Mouse (Mus musculus): ENCODE data around the gene Zfp536. TPM values are rescaled to one million over a fixed set of nuclear protein-coding genes. Genes with fewer than 3 reads are reported as not detected.

Gene Zfp536
- polyA plus RNA-seq, 1 experiment from 2014 or later, result 14.9 TPM

DNA sequence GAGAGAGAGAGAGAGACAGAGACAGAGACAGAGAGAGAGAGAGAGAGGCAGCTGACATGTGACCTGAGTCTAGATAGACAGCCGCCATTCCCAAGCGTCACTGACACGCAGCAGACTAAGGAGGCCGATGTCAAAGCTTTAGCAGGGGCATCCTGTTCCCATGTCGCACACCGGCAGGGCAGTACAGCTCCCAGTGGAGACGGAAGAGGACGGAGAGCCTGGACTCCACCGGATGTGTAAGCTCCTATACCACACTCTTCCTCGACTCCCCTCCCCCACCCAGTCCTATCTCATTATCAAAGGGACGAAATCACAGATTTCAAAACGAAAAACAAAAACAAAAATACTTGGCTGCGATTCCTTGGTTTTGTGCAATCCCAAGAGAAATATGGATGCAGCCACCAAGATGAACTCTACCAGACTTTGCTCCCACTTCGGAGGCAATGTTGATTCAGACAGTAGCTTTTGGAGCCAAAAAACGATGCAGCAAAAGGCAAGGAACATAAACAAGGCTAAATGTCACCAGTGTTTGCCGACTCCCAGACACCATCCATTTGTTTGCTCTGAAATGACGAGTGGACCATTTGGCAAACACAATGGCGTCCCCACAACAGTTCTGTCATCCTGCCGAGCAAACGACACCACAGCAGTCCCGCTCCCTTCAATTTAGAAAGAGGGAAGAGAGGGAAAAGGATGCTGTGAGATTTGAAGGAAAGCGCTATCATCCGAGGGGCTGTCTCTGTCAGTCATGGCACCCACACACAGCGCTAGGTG is 299.9 kb downstream of the Zfp536 start:
- WGBS, result 58% methylated on average over 24 of the region's 24 CpGs
- Histone ChIP-seq H3K27ac (ENCODE audit: low read length) (0 out of 2 replicates have a peak overlapping the region, but pooled peaks have one; percentile 9), H3K27me3 (ENCODE audit: control insufficient read depth, insufficient read depth, low read length) (no peaks in the 10 kb centered on the region), H3K9ac (ENCODE audit: low read length) (no peak overlapping the region), H3K36me3 (ENCODE audit: control insufficient read depth, insufficient read depth, low read length) (no peaks in the 10 kb centered on the region), H3K4me3 (replicated peaks; ENCODE audit: low read length) (no peak overlapping the region), H3K4me1 (ENCODE audit: control insufficient read depth, insufficient read depth, low read length) (no peaks in the 10 kb centered on the region), H3K9me3 (replicated peaks; ENCODE audit: control insufficient read depth, low read length) (no peaks in the 10 kb centered on the region), H3K4me2 (ENCODE audit: low read depth, low read length) (no peak overlapping the region)
- ATAC-seq (ENCODE audit: insufficient read depth, low FRiP score), result no peak

DNA sequence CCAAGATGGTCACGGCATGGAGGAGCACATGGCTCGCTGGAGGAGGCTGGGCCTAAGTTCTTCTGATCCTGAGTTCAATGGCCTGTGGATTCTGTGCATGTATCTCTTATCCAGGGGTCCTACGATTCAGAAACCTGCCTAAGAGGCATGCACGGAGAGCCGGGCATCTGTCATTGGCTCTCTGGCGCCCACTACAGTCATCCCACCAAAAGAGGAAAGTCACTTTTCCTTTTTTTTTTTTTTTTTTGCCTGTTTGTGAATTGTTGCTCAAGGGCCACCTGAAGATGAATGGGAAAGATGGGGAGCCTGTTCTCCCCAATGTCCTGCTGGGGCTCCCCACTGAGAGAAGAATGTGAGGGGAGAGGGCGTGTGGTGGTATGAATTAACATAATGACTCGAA is 301.7 kb downstream of the Zfp536 start:
- 56% methylated on average over 8 of the region's 8 CpGs for WGBS
- Histone ChIP-seq H3K9me3 (replicated peaks; ENCODE audit: control insufficient read depth, low read length) (no peaks in the 10 kb centered on the region), H3K4me3 (replicated peaks; ENCODE audit: low read length) (no peak overlapping the region), H3K36me3 (ENCODE audit: control insufficient read depth, insufficient read depth, low read length) (no peaks in the 10 kb centered on the region), H3K27ac (ENCODE audit: low read length) (no peak overlapping the region), H3K4me2 (ENCODE audit: low read depth, low read length) (no peak overlapping the region), H3K27me3 (ENCODE audit: control insufficient read depth, insufficient read depth, low read length) (no peaks in the 10 kb centered on the region), H3K4me1 (ENCODE audit: control insufficient read depth, insufficient read depth, low read length) (no peaks in the 10 kb centered on the region), H3K9ac (ENCODE audit: low read length) (no peak overlapping the region)
- ATAC-seq (ENCODE audit: insufficient read depth, low FRiP score), result no peak

DNA sequence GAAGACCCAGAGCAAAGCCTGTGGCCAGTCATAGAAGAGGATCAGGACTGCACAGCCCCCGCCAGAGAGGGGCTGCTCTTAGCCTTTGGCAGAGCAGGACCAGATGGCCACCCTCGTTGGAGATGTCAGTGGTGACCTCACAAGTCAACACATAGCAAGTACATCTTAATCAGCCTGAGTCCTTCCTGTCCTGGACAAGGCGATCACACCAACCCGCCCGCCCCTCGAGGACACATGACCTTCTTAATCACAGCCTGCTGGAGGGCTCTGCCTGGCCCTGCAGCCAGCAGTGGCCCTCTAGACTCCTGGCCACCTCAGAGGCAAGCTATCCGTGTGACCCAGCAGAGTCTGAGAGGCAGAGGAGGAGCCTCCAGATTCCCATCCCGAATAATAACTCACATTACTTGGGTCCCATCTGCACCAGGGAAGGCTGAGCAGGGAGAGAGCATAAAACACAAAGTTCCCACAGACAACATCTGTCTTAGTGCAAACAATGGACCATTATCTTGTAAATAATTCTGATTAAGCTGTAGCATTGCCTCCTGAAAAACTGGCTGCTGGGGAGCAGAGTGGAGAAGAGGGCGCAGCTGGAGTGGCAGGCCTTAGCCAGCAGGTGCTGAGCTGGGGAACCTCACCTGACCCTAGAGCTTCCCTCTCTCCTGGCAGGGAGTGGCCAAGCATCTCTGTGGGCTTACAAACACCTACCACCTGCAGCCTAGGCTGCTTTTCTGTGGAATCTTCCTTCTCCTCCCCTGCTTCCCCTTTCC is 306.8 kb downstream of the Zfp536 start:
- Histone ChIP-seq H3K36me3 (ENCODE audit: control insufficient read depth, insufficient read depth, low read length) (no peaks in the 10 kb centered on the region), H3K9ac (ENCODE audit: low read length) (no peak overlapping the region), H3K4me3 (replicated peaks; ENCODE audit: low read length) (no peak overlapping the region), H3K27ac (ENCODE audit: low read length) (no peak overlapping the region), H3K4me2 (ENCODE audit: low read depth, low read length) (no peak overlapping the region), H3K27me3 (ENCODE audit: control insufficient read depth, insufficient read depth, low read length) (no peaks in the 10 kb centered on the region), H3K9me3 (replicated peaks; ENCODE audit: control insufficient read depth, low read length) (no peaks in the 10 kb centered on the region), H3K4me1 (ENCODE audit: control insufficient read depth, insufficient read depth, low read length) (no peaks in the 10 kb centered on the region)
- 39% methylated on average over 9 of the region's 9 CpGs for WGBS
- peak; percentile 16; the same call in 1 of the 2 replicates for ATAC-seq (ENCODE audit: insufficient read depth, low FRiP score)

DNA sequence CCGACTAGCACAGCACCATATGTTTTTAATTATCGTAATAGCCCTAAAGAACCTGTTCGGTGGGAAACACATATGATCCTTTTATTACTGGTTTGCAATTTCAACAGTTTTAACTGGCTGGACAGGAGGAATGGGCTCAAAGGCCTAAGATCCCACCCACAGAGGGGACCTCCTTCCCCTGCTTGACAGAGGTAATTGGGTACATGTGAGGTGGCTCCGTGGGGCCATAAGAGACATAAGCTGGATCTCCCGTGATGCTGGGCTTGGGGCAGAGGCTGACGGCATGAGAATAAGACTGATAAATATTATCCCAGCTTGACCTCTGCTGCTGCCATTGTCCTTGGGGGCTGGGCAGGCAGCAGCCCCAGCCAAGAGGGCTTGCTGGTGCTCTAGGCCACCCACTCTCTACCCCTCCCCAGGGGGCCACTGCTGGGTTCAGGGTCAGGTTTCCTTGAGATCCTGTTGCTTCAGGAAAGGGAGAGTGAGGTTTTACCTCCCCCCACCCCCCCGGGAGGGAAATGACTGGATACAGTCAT is 309.2 kb downstream of the Zfp536 start:
- H3K9ac ChIP-seq (ENCODE audit: low read length), result no peak overlapping the region
- H3K4me1 ChIP-seq (ENCODE audit: control insufficient read depth, insufficient read depth, low read length), result no peaks in the 10 kb centered on the region
- no peaks in the 10 kb centered on the region for H3K27me3 ChIP-seq (ENCODE audit: control insufficient read depth, insufficient read depth, low read length)
- no peak for ATAC-seq (ENCODE audit: insufficient read depth, low FRiP score)
- H3K4me3 ChIP-seq (replicated peaks; ENCODE audit: low read length), result no peak overlapping the region
- no peaks in the 10 kb centered on the region for H3K36me3 ChIP-seq (ENCODE audit: control insufficient read depth, insufficient read depth, low read length)
- no peaks in the 10 kb centered on the region for H3K9me3 ChIP-seq (replicated peaks; ENCODE audit: control insufficient read depth, low read length)
- no peak overlapping the region for H3K4me2 ChIP-seq (ENCODE audit: low read depth, low read length)
- H3K27ac ChIP-seq (ENCODE audit: low read length), result no peak overlapping the region
- WGBS, result 53% methylated on average over 7 of the region's 7 CpGs

DNA sequence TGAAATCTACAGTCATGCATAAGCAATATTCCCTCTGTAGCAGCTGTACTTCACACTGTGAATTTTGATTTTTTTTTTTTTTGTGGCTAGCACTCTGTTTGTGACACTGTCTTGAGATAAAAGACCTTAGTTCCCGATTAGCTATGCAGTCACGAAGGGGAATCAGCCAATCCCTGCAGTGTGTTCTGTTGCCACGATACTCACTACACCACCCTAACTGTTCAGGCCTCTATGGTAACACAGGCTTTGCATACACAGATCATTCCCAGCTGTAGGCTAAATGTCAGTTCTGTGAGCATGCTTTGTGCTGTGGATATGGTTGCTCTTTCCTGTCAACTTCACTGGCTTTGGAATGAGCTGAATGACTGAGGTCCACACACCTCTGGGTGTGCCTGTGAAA is 325.9 kb downstream of the Zfp536 start:
- WGBS, result 79% methylated on average over 3 of the region's 3 CpGs
- ATAC-seq (ENCODE audit: insufficient read depth, low FRiP score), result no peak

DNA sequence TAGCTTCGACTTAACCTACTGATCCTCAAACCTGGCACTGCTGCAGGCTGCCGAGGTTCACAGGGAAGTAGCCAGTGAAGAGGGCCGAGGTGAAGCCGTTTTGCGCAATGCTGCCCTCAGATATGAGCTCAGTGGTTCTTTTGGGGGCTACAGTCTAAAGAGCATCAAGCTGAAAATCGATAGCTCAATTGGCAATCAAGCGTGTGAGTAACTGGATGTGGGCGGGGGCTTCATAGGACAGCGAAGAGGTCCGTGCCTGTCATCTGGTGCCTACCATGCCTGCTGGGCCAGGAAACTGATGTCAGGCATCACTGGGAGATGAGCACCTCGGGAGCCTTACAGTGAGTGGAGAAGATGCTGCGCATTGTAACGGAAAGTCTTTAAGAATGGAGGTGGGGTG is 333.5 kb downstream of the Zfp536 start:
- Histone ChIP-seq H3K27me3 (ENCODE audit: control insufficient read depth, insufficient read depth, low read length) (no peaks in the 10 kb centered on the region), H3K36me3 (ENCODE audit: control insufficient read depth, insufficient read depth, low read length) (no peaks in the 10 kb centered on the region), H3K9ac (ENCODE audit: low read length) (no peak overlapping the region), H3K4me3 (replicated peaks; ENCODE audit: low read length) (no peak overlapping the region), H3K9me3 (replicated peaks; ENCODE audit: control insufficient read depth, low read length) (0 out of 2 replicates have a peak, but pooled peaks cover 6% of the 10 kb centered on the region), H3K4me1 (ENCODE audit: control insufficient read depth, insufficient read depth, low read length) (no peaks in the 10 kb centered on the region), H3K27ac (ENCODE audit: low read length) (no peak overlapping the region), H3K4me2 (ENCODE audit: low read depth, low read length) (no peak overlapping the region)
- ATAC-seq (ENCODE audit: insufficient read depth, low FRiP score), result no peak
- WGBS, result 84% methylated on average over 13 of the region's 13 CpGs

More for the DNA sequence above, 325.9 kb downstream of the Zfp536 start:
- no peaks in the 10 kb centered on the region for H3K36me3 ChIP-seq (ENCODE audit: control insufficient read depth, insufficient read depth, low read length)
- H3K4me3 ChIP-seq (replicated peaks; ENCODE audit: low read length), result no peak overlapping the region
- H3K27ac ChIP-seq (ENCODE audit: low read length), result no peak overlapping the region
- 0 out of 2 replicates have a peak, but pooled peaks cover 6% of the 10 kb centered on the region for H3K9me3 ChIP-seq (replicated peaks; ENCODE audit: control insufficient read depth, low read length)
- H3K4me2 ChIP-seq (ENCODE audit: low read depth, low read length), result no peak overlapping the region
- H3K4me1 ChIP-seq (ENCODE audit: control insufficient read depth, insufficient read depth, low read length), result no peaks in the 10 kb centered on the region
- H3K27me3 ChIP-seq (ENCODE audit: control insufficient read depth, insufficient read depth, low read length), result no peaks in the 10 kb centered on the region
- H3K9ac ChIP-seq (ENCODE audit: low read length), result no peak overlapping the region

DNA sequence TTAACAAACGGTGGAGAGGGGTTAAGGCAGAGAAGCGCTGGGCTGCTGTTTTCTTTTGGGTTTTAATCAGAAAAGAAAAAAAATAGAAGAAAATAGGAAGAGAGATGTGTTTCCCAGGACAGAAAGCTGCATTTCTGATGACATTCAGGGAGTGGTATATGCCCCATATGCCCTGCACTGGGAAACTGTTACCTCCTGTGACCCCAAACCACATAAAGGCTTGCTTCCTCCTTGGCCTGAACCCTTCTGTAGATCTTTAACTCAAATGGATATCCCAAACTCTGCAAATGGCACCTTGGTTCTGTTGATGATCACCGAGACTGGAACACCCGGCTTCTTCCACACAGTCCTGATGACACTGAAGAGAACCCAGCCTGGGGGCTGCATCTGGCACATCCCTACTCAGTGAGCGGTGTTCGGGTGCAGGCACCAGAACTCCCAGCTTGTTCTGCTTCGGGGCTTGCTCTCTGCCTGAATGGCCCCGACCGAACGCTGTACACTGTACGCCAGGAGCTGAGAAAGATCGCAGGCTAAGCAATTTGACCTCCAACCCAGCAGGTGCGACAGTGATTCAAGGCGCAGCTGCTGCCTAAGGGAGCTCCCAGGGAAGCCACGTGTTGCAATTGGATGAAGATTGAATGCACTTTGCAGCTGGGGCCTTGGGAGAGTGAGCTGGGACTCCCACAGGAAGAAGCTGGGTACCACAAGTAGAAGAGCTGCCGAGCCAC is 334.2 kb downstream of the Zfp536 start:
- Histone ChIP-seq H3K36me3 (ENCODE audit: control insufficient read depth, insufficient read depth, low read length) (no peaks in the 10 kb centered on the region), H3K4me1 (ENCODE audit: control insufficient read depth, insufficient read depth, low read length) (no peaks in the 10 kb centered on the region), H3K4me2 (ENCODE audit: low read depth, low read length) (no peak overlapping the region), H3K4me3 (replicated peaks; ENCODE audit: low read length) (no peak overlapping the region), H3K9ac (ENCODE audit: low read length) (no peak overlapping the region), H3K27me3 (ENCODE audit: control insufficient read depth, insufficient read depth, low read length) (no peaks in the 10 kb centered on the region), H3K27ac (ENCODE audit: low read length) (no peak overlapping the region), H3K9me3 (replicated peaks; ENCODE audit: control insufficient read depth, low read length) (no peaks in the 10 kb centered on the region)
- 54% methylated on average over 16 of the region's 16 CpGs for WGBS
- ATAC-seq (ENCODE audit: insufficient read depth, low FRiP score), result no peak

DNA sequence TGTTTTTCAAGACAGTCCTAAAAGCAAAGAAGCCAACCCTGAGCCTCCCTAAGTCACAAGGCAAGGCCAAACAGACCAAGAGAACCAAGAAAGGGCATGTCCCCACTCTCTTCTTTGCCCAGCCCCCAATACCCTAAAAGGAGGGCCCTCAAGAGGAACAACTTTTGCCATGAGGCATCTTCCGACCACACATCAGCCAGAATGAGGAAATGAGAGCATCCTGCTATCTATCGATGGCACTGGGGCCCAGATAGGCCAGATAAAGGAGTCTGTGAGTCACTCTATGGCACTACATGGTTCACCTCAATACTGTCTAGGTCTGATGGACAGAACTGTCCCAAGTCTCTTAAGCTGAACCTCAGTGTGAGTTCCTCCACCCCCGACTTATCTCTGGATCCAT is 335.6 kb downstream of the Zfp536 start:
- no peak overlapping the region for H3K4me2 ChIP-seq (ENCODE audit: low read depth, low read length)
- no peak overlapping the region for H3K27ac ChIP-seq (ENCODE audit: low read length)
- no peaks in the 10 kb centered on the region for H3K9me3 ChIP-seq (replicated peaks; ENCODE audit: control insufficient read depth, low read length)
- H3K27me3 ChIP-seq (ENCODE audit: control insufficient read depth, insufficient read depth, low read length), result no peaks in the 10 kb centered on the region
- ATAC-seq (ENCODE audit: insufficient read depth, low FRiP score), result no peak
- no peak overlapping the region for H3K9ac ChIP-seq (ENCODE audit: low read length)
- H3K4me3 ChIP-seq (replicated peaks; ENCODE audit: low read length), result no peak overlapping the region
- no peaks in the 10 kb centered on the region for H3K36me3 ChIP-seq (ENCODE audit: control insufficient read depth, insufficient read depth, low read length)
- H3K4me1 ChIP-seq (ENCODE audit: control insufficient read depth, insufficient read depth, low read length), result no peaks in the 10 kb centered on the region
- 83% methylated on average over 3 of the region's 3 CpGs for WGBS

Measured in stomach, embryonic 16.5 days (tissue).